Mouse (Mus musculus) olfactory bulb, adult 2 months (tissue): ENCODE measurements around the gene Erich4. TPM values are rescaled to one million over a fixed set of nuclear protein-coding genes. Genes with fewer than 3 reads are reported as not detected.

Experiments
- H3K27ac ChIP-seq: fragments of 200-500 bp; 2 replicates; pipeline ENCODE4 v1.5.1; 2012; ENCODE audit warnings: low read depth, low read length; ENCODE audit not compliant: insufficient read depth
- H3K4me1 ChIP-seq: fragments of 200-500 bp; 2 replicates; pipeline ENCODE4 v1.6.1; 2012; ENCODE audit warnings: low read length; ENCODE audit not compliant: control insufficient read depth, insufficient read depth
- H3K4me3 ChIP-seq: fragments of 200-500 bp; 2 replicates; pipeline ENCODE4 v1.5.1; 2012; ENCODE audit warnings: mild to moderate bottlenecking, low read depth, low read length, moderate library complexity; ENCODE audit not compliant: insufficient read depth
- CTCF ChIP-seq: fragments of 200-500 bp; IDR thresholded peaks from 2 replicates; pipeline ENCODE4 v1.5.1; 2012; ENCODE audit warnings: low read depth, mild to moderate bottlenecking, low read length, moderate library complexity; ENCODE audit not compliant: insufficient read depth
- POLR2A ChIP-seq: fragments of 200-500 bp; IDR thresholded peaks from 2 replicates; pipeline ENCODE4 v1.6.1; 2012; ENCODE audit warnings: mild to moderate bottlenecking, low read depth, low read length, moderate library complexity; ENCODE audit not compliant: insufficient read depth
- WGBS: fragments of 180-500 bp; shearing (Covaris S2); methylation state at CpG from one replicate; pipeline ENCODE4 v1.1.7; 2018; 5-methylcytosine and 5-hydroxymethylcytosine counted together
- polyA plus RNA-seq: library from polyadenylated mRNA; stranded (reverse); fragments of >200 nt; gene quantifications from 2 replicates; pipeline ENCODE4 v1.2.4, GENCODE M21; 2012; ENCODE audit warnings: low replicate concordance; ENCODE audit not compliant: missing spikeins, insufficient read depth, insufficient read length

The Erich4 gene
- polyA plus RNA-seq, 1 experiment: not detected

GRCm38 (mm10) chr7:25617376-25618160, 1.9 kb upstream of the Erich4 start:
- TF ChIP-seq CTCF: no peak
- no peak for TF ChIP-seq POLR2A
- no peak overlapping the region for H3K27ac ChIP-seq
- WGBS: 85% methylated on average over 10 of the region's 10 CpGs
- H3K4me3 ChIP-seq: no peak overlapping the region
- peaks cover 3% of the 10 kb centered on the region; the same call in 1 of the 2 replicates for H3K4me1 ChIP-seq

- Histone ChIP-seq H3K4me3 (no peak overlapping the region), H3K4me1 (peaks cover under 1% of the 10 kb centered on the region; the same call in 1 of the 2 replicates), H3K27ac (no peak overlapping the region)
- TF ChIP-seq CTCF: no peak
- no peak for TF ChIP-seq POLR2A
- 73% methylated on average over 21 of the region's 21 CpGs for WGBS
Measured at GRCm38 (mm10) chr7:25614831-25615705, 624 bp downstream of the Erich4 start.

- no peak overlapping the region for H3K27ac ChIP-seq
- no peak overlapping the region for H3K4me3 ChIP-seq
- no peak for TF ChIP-seq CTCF
- TF ChIP-seq POLR2A: no peak
- no peaks in the 10 kb centered on the region for H3K4me1 ChIP-seq
- 95% methylated on average over 5 of the region's 5 CpGs for WGBS
Measured at GRCm38 (mm10) chr7:25614086-25614485, 1.6 kb downstream of the Erich4 start.

GRCm38 (mm10) chr7:25611501-25611900, 4.2 kb downstream of the Erich4 start:
- H3K27ac ChIP-seq: no peak overlapping the region
- 41% methylated on average over 7 of the region's 7 CpGs for WGBS
- TF ChIP-seq POLR2A (no peak), CTCF (no peak)
- no peak overlapping the region for H3K4me3 ChIP-seq
- no peaks in the 10 kb centered on the region for H3K4me1 ChIP-seq

- 33% methylated on average over 6 of the region's 6 CpGs for WGBS
- Histone ChIP-seq H3K4me1 (no peaks in the 10 kb centered on the region), H3K27ac (no peak overlapping the region), H3K4me3 (no peak overlapping the region)
- TF ChIP-seq POLR2A: no peak
- no peak for TF ChIP-seq CTCF
Measured at GRCm38 (mm10) chr7:25610056-25610455, 5.6 kb downstream of the Erich4 start.

GRCm38 (mm10) chr7:25607196-25607595, 8.5 kb downstream of the Erich4 start:
- TF ChIP-seq POLR2A (no peak), CTCF (no peak)

GRCm38 (mm10) chr7:25606625-25607063, 9.0 kb downstream of the Erich4 start:
- Histone ChIP-seq H3K4me1 (no peaks in the 10 kb centered on the region), H3K4me3 (no peak overlapping the region), H3K27ac (no peak overlapping the region)
- 63% methylated on average over 4 of the region's 4 CpGs for WGBS
- TF ChIP-seq POLR2A: no peak
- no peak for TF ChIP-seq CTCF

More at GRCm38 (mm10) chr7:25607196-25607595, 8.5 kb downstream of the Erich4 start:
- H3K27ac ChIP-seq: no peak overlapping the region
- no peak overlapping the region for H3K4me3 ChIP-seq
- no peaks in the 10 kb centered on the region for H3K4me1 ChIP-seq
- 82% methylated on average over 2 of the region's 2 CpGs for WGBS

GRCm38 (mm10) chr7:25601346-25601745, 14.3 kb downstream of the Erich4 start:
- Histone ChIP-seq H3K27ac (no peak overlapping the region), H3K4me3 (no peak overlapping the region), H3K4me1 (no peaks in the 10 kb centered on the region)
- WGBS: 92% methylated on average over 16 of the region's 16 CpGs
- TF ChIP-seq POLR2A (no peak), CTCF (no peak)

GRCm38 (mm10) chr7:25600666-25601065, 15.0 kb downstream of the Erich4 start:
- WGBS: 87% methylated on average over 11 of the region's 11 CpGs

More at GRCm38 (mm10) chr7:25600666-25601065, 15.0 kb downstream of the Erich4 start:
- Histone ChIP-seq H3K4me1 (no peaks in the 10 kb centered on the region), H3K27ac (no peak overlapping the region), H3K4me3 (no peak overlapping the region)
- TF ChIP-seq POLR2A (no peak), CTCF (no peak)
